Mouse (Mus musculus) urinary bladder, postnatal 0 days (tissue): ENCODE results near the gene Snx22. TPM values are rescaled to one million over a fixed set of nuclear protein-coding genes. Genes with fewer than 3 reads are reported as not detected.

Experiments used
- polyA plus RNA-seq: library from polyadenylated mRNA; unstranded; fragments of >200 nt; fragmentation: Nextera tagmentation; extraction: Ambion mirVana; gene quantifications from 2 replicates; pipeline ENCODE4 v1.2.1, GENCODE M21; 2015

Snx22 gene
- polyA plus RNA-seq = 0.49 and 0.62 TPM in 2 replicates

DNA sequence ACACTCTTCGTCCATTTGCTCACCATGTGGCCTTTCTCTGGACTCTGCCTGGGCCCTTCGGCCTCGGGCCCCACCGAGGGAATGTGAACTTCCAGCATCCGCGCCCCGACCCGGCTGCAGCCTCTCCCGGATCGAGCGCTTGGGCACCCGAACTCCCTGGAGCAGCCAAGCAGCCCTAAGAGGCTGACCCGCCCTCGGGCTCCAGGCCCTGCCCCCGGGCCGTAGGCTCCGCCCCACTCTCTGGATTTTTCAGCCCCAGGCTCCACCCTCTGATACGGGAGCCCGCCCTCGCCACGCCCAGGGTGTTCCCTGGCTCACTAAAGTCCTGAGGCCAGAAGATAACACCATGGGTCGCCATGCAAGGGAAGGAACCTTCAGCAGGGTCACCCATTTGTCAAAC lies at the start of gene Snx22:
Snx22 (minus strand) TSS at position 137 of the 400 bp plus-strand sequence.

DNA sequence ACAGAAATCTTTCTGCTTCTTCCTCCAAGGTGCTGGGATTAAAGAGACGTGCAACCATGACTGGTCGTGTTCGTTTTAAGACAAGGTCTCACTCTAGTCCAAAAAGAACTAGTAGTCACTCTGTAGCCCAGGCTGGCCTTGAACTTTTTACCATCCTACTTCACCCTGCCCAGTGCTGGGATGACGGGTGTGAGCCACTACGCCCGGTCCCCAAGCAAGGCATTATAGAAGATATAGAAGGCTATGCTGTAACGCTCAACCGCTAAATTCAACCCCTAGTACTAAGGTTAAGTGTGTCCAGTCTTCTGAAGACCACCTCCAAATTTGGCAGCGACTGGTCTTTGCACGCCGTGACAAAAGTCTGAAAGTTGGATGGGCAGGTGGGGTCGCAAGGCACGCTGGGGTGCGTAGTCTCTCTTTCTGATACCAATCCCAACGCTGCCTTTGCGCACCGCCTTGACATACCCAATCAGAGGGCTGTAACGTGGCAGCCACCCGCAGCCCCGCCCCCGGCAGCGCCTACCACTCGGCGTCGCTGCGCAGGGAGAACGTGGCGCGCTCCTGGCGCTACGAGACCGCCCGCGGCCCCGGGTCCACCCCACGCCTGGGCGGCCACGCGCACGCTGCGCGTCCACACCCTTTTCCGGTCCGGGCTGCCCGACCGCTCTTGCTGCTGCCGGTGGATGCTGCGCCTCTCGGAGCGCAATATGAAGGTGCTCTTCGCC lies 9.8 kb downstream of the Snx22 start, which contains the start of gene Ppib:
Ppib (plus strand) TSS at position 640 of the 725 bp plus-strand sequence.

Other genes starting within 250 kb of the Snx22 start
- 2.9 TPM in 2 replicates for gene Zfp609, start 242.2 kb downstream of the Snx22 start, polyA plus RNA-seq
- gene Pclaf, start 179.5 kb downstream of the Snx22 start, polyA plus RNA-seq = 31.4 and 51.7 TPM in 2 replicates
- gene Trip4, start 160.9 kb downstream of the Snx22 start, polyA plus RNA-seq = 13.7 and 18.4 TPM in 2 replicates
- 9.1 and 9.5 TPM in 2 replicates for gene Csnk1g1, start 160.8 kb downstream of the Snx22 start, polyA plus RNA-seq
- 483 and 499 TPM in 2 replicates for gene Ppib, start 9.5 kb downstream of the Snx22 start, polyA plus RNA-seq
- gene Snx1, start 56.9 kb upstream of the Snx22 start, polyA plus RNA-seq = 88.6 and 92.1 TPM in 2 replicates
- gene Ciao2a, start 56.9 kb upstream of the Snx22 start, polyA plus RNA-seq = 82.4 and 96.2 TPM in 2 replicates
- 6.1 and 6.6 TPM in 2 replicates for gene Dapk2, start 88.5 kb upstream of the Snx22 start, polyA plus RNA-seq